Mouse (Mus musculus) neural tube, embryonic 14.5 days (tissue): ENCODE measurements at regions not wholly inside any gene's neighbourhood (a gene's known extent, or its start where the extent isn't known, plus 50 kb on each side); places are given as distances from the start of the nearest gene placed in this dataset.
A peak's percentile ranks its signal among the peaks of the same experiment; 100 is the strongest.

Experiments used
- ATAC-seq: fragments of 200-750 bp; cut with Nextera tagmentation; 2 replicates; pipeline ENCODE4 v1.8.0; 2017; ENCODE audit warnings: low read depth, mild to moderate bottlenecking, moderate TSS enrichment, moderate library complexity
- H3K27ac ChIP-seq: fragments of 300-500 bp; sonication (generic); 2 replicates; pipeline ENCODE4 v1.5.1; 2014; ENCODE audit warnings: low read depth, mild to moderate bottlenecking, control low read depth, low read length, moderate library complexity, mixed read lengths
- H3K27me3 ChIP-seq: fragments of 300-500 bp; sonication (generic); 2 replicates; pipeline ENCODE4 v1.6.1; 2014; ENCODE audit warnings: low read length; ENCODE audit not compliant: control insufficient read depth, insufficient read depth
- H3K36me3 ChIP-seq: fragments of 300-500 bp; sonication (generic); 2 replicates; pipeline ENCODE4 v1.6.1; 2014; ENCODE audit warnings: low read length, mixed read lengths; ENCODE audit not compliant: control insufficient read depth, insufficient read depth
- H3K4me1 ChIP-seq: fragments of 300-500 bp; sonication (generic); 2 replicates; pipeline ENCODE4 v1.6.1; 2014; ENCODE audit warnings: low read length; ENCODE audit not compliant: control insufficient read depth, insufficient read depth
- H3K4me2 ChIP-seq: fragments of 300-500 bp; sonication (generic); 2 replicates; pipeline ENCODE4 v1.6.1; 2014; ENCODE audit warnings: mild to moderate bottlenecking, low read depth, low read length, control low read depth
- H3K4me3 ChIP-seq: fragments of 300-500 bp; sonication (generic); 2 replicates; pipeline ENCODE4 v1.5.1; 2014; ENCODE audit warnings: low read depth, low read length, control low read depth, mixed read lengths
- H3K9ac ChIP-seq: fragments of 300-500 bp; sonication (generic); replicated peaks from 2 replicates; pipeline ENCODE4 v1.6.1; 2014; ENCODE audit warnings: low read depth, mild to moderate bottlenecking, control low read depth, low read length, mixed read lengths
- H3K9me3 ChIP-seq: fragments of 300-500 bp; sonication (generic); 2 replicates; pipeline ENCODE4 v1.6.1; 2016; ENCODE audit warnings: low read length; ENCODE audit not compliant: control insufficient read depth
- WGBS: fragments of 180-500 bp; shearing (Covaris S2); extraction: QIAGEN DNeasy Blood & Tissue Kit; methylation state at CpG from one replicate; pipeline ENCODE4 v1.1.7; 2014; 5-methylcytosine and 5-hydroxymethylcytosine counted together

DNA sequence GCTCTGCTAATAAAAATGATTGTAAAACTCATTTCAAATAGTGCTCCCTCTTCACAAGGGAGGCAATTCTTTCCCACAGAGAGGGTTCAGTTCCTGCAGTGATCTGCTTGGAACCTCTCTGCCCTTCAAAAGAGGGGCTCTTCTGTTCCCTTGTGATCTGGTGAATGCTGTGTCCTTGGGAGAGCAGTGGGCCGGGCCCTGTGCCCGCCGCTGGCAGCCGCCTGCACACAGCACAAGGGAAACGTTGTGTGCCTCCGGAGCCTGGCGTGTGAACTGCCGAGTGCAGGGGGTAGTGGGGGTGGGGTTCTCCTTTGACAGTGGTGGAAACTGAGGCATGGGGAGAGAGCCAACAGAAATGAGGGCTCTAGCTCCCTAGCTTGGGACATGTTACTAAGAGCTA lies 54.4 kb upstream of the Csrp1 start:
- no peak overlapping the region for H3K4me3 ChIP-seq
- no peak overlapping the region for H3K9ac ChIP-seq
- 28% methylated on average over 8 of the region's 8 CpGs for WGBS
- no peaks in the 10 kb centered on the region for H3K9me3 ChIP-seq
- H3K4me1 ChIP-seq, result peaks cover 5% of the 10 kb centered on the region; the same call in 1 of the 2 replicates
- no peaks in the 10 kb centered on the region for H3K27me3 ChIP-seq
- ATAC-seq, result 0 out of 2 replicates have a peak, but pooled peaks have one; percentile 18
- no peaks in the 10 kb centered on the region for H3K36me3 ChIP-seq
- H3K4me2 ChIP-seq, result no peak overlapping the region
- no peak overlapping the region for H3K27ac ChIP-seq

DNA sequence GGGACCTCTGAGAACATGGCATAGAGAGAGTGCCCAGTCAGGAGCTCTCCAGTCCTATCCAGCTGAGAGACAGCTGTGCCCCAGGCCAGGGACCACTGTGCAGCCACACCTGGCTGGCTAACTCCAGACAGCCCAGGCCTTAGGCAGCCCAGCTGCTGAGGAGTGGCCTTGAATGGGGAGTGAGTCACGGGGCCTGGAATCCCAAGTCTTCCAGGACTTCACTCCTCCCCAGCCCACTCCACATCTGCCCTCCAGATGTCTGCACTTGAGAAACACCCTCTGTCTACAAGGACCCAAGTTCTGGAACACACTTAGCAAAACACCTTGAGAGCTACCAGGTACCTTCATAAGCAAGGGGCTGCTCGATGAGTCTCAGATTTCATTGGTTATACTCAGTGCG lies 51.5 kb upstream of the Csrp1 start:
- Histone ChIP-seq H3K9me3 (no peaks in the 10 kb centered on the region), H3K36me3 (no peaks in the 10 kb centered on the region), H3K4me3 (no peak overlapping the region), H3K27ac (no peak overlapping the region), H3K4me2 (no peak overlapping the region), H3K27me3 (no peaks in the 10 kb centered on the region), H3K4me1 (peaks cover 5% of the 10 kb centered on the region; the same call in 1 of the 2 replicates), H3K9ac (no peak overlapping the region)
- 90% methylated on average over 3 of the region's 3 CpGs for WGBS
- ATAC-seq, result no peak

DNA sequence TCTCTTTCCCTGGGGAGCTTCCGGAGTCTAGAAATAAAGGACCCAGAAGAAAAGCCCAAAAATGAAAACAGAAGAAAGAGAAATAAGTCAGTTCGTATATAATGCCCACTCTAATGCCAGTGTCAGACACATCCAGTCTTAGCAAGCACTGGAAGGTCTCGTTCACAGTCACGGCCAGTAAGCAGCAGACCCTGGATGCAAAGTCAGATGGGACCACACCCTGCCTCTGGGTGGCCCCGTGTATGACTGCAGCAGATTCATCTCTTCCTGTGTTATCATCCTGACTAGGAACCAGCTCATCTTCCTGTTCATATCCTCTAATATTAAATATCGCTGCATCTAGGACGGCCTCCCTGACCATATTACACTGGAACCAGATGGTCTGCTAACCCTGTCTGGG lies 50.9 kb upstream of the Csrp1 start:
- H3K9me3 ChIP-seq, result no peaks in the 10 kb centered on the region
- H3K4me2 ChIP-seq, result no peak overlapping the region
- peaks cover 5% of the 10 kb centered on the region; the same call in 1 of the 2 replicates for H3K4me1 ChIP-seq
- no peaks in the 10 kb centered on the region for H3K27me3 ChIP-seq
- H3K9ac ChIP-seq, result no peak overlapping the region
- H3K4me3 ChIP-seq, result no peak overlapping the region
- no peak for ATAC-seq
- H3K36me3 ChIP-seq, result no peaks in the 10 kb centered on the region
- no peak overlapping the region for H3K27ac ChIP-seq
- 81% methylated on average over 7 of the region's 7 CpGs for WGBS

DNA sequence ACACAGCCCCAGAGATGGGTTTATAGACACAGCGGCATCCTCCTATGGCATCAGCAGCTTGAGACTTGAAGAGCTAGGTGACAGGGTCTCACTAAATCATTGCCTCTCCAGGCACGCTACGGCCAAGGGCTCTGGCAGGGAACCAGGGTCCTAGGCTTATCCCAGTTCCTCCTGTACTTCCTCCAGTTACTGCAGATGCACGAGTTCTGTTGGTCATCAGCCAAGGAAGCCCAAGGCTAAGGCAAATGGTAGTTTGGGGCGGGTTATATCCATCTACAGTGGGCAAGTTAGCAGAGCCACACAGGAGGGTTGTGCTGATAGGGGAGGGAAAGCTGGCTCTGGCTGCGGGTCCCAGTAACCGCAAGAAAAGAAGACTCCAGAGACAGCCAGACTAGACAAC lies 50.1 kb upstream of the Csrp1 start:
- Histone ChIP-seq H3K9ac (no peak overlapping the region; the same call in 1 of the 2 replicates), H3K9me3 (no peaks in the 10 kb centered on the region), H3K27me3 (no peaks in the 10 kb centered on the region), H3K4me1 (peaks cover 5% of the 10 kb centered on the region; the same call in 1 of the 2 replicates), H3K4me3 (no peak overlapping the region), H3K36me3 (no peaks in the 10 kb centered on the region), H3K4me2 (no peak overlapping the region), H3K27ac (no peak overlapping the region)
- peak; percentile 29; the same call in 1 of the 2 replicates for ATAC-seq
- WGBS, result 43% methylated on average over 7 of the region's 7 CpGs
